Mouse (Mus musculus) heart, adult 9 months (tissue): ENCODE measurements at regions not wholly inside any gene's neighbourhood (a gene's known extent, or its start where the extent isn't known, plus 50 kb on each side); places are given as distances from the start of the nearest gene placed in this dataset.

ENCODE experiments used
- DNase-seq, 2 experiments: peaks; one replicate each; pipeline ENCODE4 v3.0.0; 2022; ENCODE audit warnings: low spot score in 2 of 2

DNA sequence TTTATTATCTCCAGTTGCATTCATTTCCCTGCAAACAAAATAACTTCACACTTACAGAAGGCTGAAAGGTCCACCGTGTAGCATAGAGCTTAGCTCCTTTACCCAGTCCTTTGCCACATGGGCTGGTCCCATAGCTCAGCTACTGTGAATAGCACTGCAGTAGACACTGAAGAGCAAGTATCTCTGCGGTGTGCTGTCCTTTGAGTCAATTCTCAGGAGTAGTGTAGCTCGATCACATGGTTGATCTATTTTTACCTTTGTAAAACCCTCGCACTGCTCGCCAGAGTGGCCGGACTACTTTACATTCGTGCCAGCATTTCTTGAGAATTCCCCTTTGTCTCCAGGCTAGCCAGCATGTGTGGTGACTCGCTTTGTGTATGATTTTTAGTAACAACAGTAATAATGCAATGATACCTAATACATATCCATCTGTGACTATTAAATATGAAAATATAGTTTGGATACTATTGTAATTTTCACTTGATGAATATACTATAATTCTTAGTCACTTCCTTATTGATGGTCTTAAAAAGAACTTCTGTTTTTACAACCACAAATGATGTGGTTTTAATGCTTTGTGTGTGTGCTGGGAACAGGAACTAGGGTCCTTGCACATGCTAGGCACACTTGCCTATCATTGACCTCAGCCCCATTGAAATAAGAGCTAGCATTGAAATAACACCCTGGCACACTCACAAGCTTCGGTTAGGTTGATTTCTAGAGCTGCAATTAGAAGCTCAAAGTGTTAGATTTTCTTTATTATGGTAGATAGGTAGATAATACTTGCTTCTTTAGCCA is 257.7 kb upstream of the Atp11b start:
- DNase-seq: peak in 1 of 2 experiments; percentile 4

DNA sequence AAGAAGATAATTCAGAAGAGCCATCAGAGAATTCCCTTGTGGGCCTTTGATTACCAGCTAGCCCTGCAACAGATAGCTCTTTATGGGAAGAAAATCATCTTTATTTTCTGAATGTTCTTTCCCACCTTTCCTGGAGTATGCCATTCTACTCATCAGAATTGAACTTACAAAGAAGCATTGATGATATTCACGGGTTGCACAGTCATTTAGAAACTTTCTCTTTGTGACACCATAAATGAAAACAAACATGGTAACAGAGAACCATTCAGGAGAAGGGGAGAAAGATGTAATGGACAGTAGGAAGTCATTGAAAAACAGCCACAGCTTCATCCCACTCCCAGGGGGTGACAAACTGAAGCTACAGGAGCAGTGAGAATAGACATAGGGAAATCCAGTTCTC is 243.6 kb upstream of the Atp11b start:
- no peak for DNase-seq

DNA sequence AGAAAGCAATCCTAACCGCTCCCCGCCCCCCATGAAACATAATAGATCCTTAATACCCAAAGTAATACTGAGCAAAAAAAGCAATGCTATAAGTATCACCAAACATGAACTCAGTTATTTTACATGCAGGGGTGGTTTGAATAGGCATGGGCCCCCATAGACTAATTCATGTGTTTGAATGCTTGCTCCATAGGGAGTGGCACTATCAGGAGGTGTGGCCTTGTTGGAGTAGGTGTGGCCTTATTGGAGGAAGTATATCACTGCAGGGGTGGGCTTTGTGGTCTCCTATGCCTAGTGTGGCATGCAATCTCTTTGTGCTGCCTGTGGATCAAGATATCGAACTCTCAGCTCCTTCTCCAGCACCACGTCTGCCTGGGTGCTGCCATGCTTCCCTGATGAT is 237.4 kb upstream of the Atp11b start:
- no peak for DNase-seq

DNA sequence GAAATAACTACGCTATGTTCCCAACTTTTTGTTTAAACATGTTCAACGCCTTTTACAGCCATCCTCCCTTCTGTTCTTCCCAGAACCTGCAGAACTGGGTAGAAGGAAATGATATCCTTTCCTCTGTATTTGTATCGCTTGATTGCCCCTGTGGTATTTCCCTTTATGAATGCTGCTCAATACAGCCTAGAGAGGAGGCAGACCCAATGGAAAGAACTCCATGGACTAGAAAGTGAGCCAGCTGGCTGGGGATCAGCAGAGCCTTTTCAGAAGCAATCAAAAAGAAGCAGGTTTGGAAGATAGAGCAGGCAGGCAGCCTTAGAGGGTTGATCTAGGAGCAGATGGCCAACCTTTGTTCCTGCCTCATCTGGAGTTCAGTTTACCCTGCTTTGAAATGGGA is 233.8 kb upstream of the Atp11b start:
- no peak for DNase-seq

DNA sequence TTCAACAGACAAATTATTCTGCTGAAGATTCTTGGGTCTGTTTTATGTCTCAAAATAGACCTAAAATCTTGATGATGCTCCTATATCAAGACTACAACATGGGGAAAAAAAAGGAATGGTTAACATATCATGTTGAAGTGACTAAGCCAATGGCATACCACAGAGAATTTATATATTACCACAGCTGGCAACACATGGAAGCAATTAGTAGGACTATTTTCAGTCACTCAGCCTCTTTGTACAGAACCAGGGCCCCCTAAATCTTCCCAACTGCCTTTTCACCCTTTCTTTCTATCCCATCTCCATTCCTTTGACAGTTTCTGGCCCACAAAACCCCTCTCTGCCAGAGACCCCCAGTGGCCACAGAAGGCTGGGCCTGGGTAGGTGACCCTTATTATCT is 206.2 kb upstream of the Atp11b start:
- DNase-seq: no peak

DNA sequence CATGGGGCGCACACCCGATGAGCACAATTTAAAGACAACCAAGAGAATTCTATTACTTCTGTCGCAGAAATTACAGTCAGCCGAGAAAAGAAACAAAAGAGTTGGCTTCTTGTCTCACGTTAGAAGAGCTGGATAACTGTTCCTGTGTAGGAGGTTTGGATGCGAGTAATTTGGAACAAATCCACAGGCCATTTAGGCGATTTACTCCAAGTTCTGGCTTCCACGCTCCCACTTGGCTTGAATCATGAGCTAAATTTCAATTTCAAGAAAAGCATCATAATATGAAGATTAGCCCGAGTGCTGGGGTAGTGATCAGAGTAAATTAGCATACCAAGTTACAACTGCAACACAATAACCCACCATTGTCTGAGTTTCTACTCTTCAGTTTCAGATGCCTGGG is 202.1 kb upstream of the Atp11b start:
- DNase-seq: no peak

DNA sequence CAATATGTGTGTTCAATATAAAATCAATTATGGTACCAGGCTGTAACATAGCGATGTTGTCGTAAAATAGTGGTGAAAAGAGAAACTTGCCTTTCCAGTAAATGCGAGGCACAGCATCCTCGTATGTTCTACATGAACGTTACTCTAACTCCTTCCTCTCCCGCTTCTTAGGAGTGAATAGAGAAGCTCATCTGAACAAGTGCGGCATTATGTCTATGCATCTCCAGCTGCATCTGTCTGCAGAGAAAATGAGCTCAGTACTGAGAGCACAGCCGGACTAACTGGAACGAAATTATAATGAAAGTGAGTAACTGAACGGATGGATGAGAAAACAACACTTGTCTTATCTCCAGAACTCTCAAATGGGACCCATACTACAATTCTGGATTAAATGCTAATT is 193.5 kb upstream of the Atp11b start:
- no peak for DNase-seq

DNA sequence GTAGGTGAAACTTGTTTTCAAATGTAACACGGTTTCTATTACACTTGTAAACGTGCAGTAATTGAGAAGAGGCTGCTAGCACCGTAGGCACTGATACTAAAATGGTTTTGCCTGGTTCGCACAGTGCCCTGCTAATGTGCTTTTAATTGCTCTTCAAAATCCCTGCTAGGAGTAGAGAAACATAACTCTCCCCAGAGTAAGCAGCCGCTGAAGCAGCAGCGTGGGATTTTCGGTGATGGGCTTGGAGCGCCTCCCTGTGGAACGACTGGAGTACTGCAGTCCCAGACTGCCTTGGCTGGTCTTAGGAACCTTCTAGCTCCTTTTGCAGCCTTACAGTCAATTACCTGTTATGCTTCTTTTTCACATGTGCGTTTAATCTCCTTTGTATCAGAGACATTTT is 179.5 kb upstream of the Atp11b start:
- no peak for DNase-seq
